Mouse (Mus musculus) erythroblast, embryonic 14.5 days (primary cell): Measurements from ENCODE around the gene Cd48.

ENCODE experiments used
- GATA1 ChIP-seq: IDR thresholded peaks from 2 replicates; pipeline ENCODE4 v1.6.1; 2012; ENCODE audit warnings: low read length, inconsistent platforms, mixed read lengths
- TAL1 ChIP-seq: IDR thresholded peaks from 3 replicates; pipeline ENCODE4 v1.6.1; 2012; ENCODE audit warnings: low read length, inconsistent platforms, mixed read lengths

DNA sequence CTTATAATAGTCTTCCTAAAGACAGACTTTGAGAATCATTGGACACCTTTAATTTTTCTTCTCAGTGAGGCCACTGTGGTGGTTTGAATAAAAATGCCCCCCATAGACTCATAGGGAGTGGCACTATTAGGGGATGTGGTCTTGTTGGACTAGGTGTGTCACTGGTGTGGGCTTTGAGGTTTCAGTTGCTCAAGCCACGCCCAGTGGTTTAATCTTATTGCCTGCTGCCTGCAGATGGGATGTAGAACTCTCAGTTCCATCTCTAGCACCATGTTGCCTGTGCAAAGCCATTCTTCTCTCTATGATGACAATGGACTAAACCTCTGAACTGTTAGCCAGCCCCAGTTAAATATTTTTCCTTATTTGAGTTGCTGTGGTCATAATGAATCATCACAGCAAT lies 4.1 kb upstream of the Cd48 start:
- TF ChIP-seq GATA1 (no peak), TAL1 (no peak)
